Mouse (Mus musculus) ES-E14 (cell line): ENCODE measurements at regions not wholly inside any gene's neighbourhood (a gene's known extent, or its start where the extent isn't known, plus 50 kb on each side); places are given as distances from the start of the nearest gene placed in this dataset.

ENCODE experiments used
- DNase-seq: peaks from one replicate; pipeline ENCODE4 v3.0.0-alpha.2; 2013; ENCODE audit warnings: low read depth, low spot score
- H3K27ac ChIP-seq: 2 replicates; pipeline ENCODE4 v1.5.1; 2012; ENCODE audit warnings: low read depth, mild to moderate bottlenecking, low read length, moderate library complexity, mixed read lengths; ENCODE audit not compliant: poor library complexity, insufficient read depth, severe bottlenecking
- H3K36me3 ChIP-seq: 2 replicates; pipeline ENCODE4 v1.6.1; 2012; ENCODE audit warnings: mild to moderate bottlenecking, low read length, moderate library complexity, mixed read lengths; ENCODE audit not compliant: control insufficient read depth, poor library complexity, insufficient read depth, severe bottlenecking
- H3K4me1 ChIP-seq, 2 experiments: fragments of 150-350 bp in 1 of 2; sonication (generic) in 1 of 2; 2 replicates each; pipeline ENCODE4 v1.6.1; 2012; ENCODE audit warnings: low read length in 2 of 2, mild to moderate bottlenecking in 1 of 2, mixed read lengths in 1 of 2; ENCODE audit not compliant: control insufficient read depth in 2 of 2, insufficient read depth in 2 of 2, poor library complexity in 1 of 2
- H3K4me3 ChIP-seq, 2 experiments: fragments of 150-350 bp in 1 of 2; sonication (generic) in 1 of 2; 2 replicates each; pipeline ENCODE4 v1.5.1; 2012; ENCODE audit warnings: low read length in 2 of 2, low read depth in 1 of 2, mild to moderate bottlenecking in 1 of 2, mixed read lengths in 1 of 2; ENCODE audit not compliant: insufficient read depth in 1 of 2, poor library complexity in 1 of 2, severe bottlenecking in 1 of 2
- H3K9ac ChIP-seq: 2 replicates; pipeline ENCODE4 v1.6.1; 2012; ENCODE audit warnings: low read depth, mild to moderate bottlenecking, low read length, mixed read lengths; ENCODE audit not compliant: poor library complexity, insufficient read depth, severe bottlenecking
- H3K9me3 ChIP-seq: fragments of 150-350 bp; sonication (generic); 2 replicates; pipeline ENCODE4 v1.6.1; 2012; ENCODE audit warnings: low read depth, mild to moderate bottlenecking, low read length; ENCODE audit not compliant: control insufficient read depth, insufficient read depth
- CHD2 ChIP-seq: IDR thresholded peaks from 2 replicates; pipeline ENCODE4 v1.6.1; 2014; ENCODE audit warnings: mild to moderate bottlenecking, low read depth, low read length, inconsistent platforms
- HCFC1 ChIP-seq: IDR thresholded peaks from 2 replicates; pipeline ENCODE4 v1.6.1; 2012; ENCODE audit warnings: low read length, inconsistent platforms, borderline replicate concordance; ENCODE audit not compliant: insufficient read depth
- MAFK ChIP-seq: IDR thresholded peaks from 2 replicates; pipeline ENCODE4 v1.6.1; 2014; ENCODE audit warnings: mild to moderate bottlenecking, low read depth, low read length, inconsistent platforms; ENCODE audit not compliant: insufficient read depth
- ZC3H11A ChIP-seq: IDR thresholded peaks from 2 replicates; pipeline ENCODE4 v1.6.1; 2012; ENCODE audit warnings: low read depth, mild to moderate bottlenecking, inconsistent platforms, low read length, borderline replicate concordance
- ZNF384 ChIP-seq: IDR thresholded peaks from 2 replicates; pipeline ENCODE4 v1.6.1; 2012; ENCODE audit warnings: low read depth, low read length, inconsistent platforms
- in situ Hi-C, 2 experiments: fragments of 600-800 bp; cut with MboI; formaldehyde crosslinking; loops; one replicate each; pipeline ENCODE4 v1.15.1; 2025; ENCODE audit warnings: low sequenced_read_pairs in 2 of 2, inconsistent platforms in 1 of 2; ENCODE audit not compliant: unreplicated experiment in 2 of 2

GRCm38 (mm10) chr7:83211611-83212010, 344.5 kb downstream of the Mex3b start:
- H3K4me1 ChIP-seq, result peaks cover 2 to 3% of the 10 kb centered on the region in 2 experiments; a peak in 3 of 4 replicates
- H3K9me3 ChIP-seq, result no peaks in the 10 kb centered on the region
- no peak overlapping the region for H3K27ac ChIP-seq
- TF ChIP-seq CHD2, result no peak
- no peak for TF ChIP-seq ZNF384
- no peak for TF ChIP-seq HCFC1
- TF ChIP-seq MAFK, result no peak
- no peak for TF ChIP-seq ZC3H11A
- DNase-seq, result no peak
- in situ Hi-C loops, result no loop called here
- H3K4me3 ChIP-seq, result no peak overlapping the region
- no peaks in the 10 kb centered on the region for H3K36me3 ChIP-seq
- no peak overlapping the region for H3K9ac ChIP-seq

- in situ Hi-C loops, result no loop called here
- DNase-seq, result no peak
- TF ChIP-seq MAFK (no peak), ZNF384 (no peak), CHD2 (no peak), ZC3H11A (no peak), HCFC1 (no peak)
- Histone ChIP-seq H3K27ac (no peak overlapping the region), H3K4me1 (no peaks in the 10 kb centered on the region), H3K9me3 (no peaks in the 10 kb centered on the region), H3K36me3 (no peaks in the 10 kb centered on the region), H3K4me3 (no peak overlapping the region), H3K9ac (no peak overlapping the region)
Measured at GRCm38 (mm10) chr7:83222029-83222722, 355.0 kb downstream of the Mex3b start.

- no peak overlapping the region for H3K27ac ChIP-seq
- no peak for DNase-seq
- no peak overlapping the region for H3K9ac ChIP-seq
- no peaks in the 10 kb centered on the region for H3K36me3 ChIP-seq
- no peak overlapping the region for H3K4me3 ChIP-seq
- in situ Hi-C loops, result no loop called here
- no peak for TF ChIP-seq ZNF384
- no peaks in the 10 kb centered on the region for H3K9me3 ChIP-seq
- H3K4me1 ChIP-seq, result no peaks in the 10 kb centered on the region
Measured at GRCm38 (mm10) chr7:83227262-83228108, 357.2 kb upstream of the Tmc3 start.

- Histone ChIP-seq H3K4me3 (no peak overlapping the region), H3K27ac (no peak overlapping the region), H3K36me3 (no peaks in the 10 kb centered on the region), H3K9ac (no peak overlapping the region), H3K9me3 (no peaks in the 10 kb centered on the region), H3K4me1 (no peaks in the 10 kb centered on the region)
- in situ Hi-C loops, result no loop called here
- no peak for DNase-seq
- no peak for TF ChIP-seq HCFC1
- no peak for TF ChIP-seq MAFK
- no peak for TF ChIP-seq CHD2
- no peak for TF ChIP-seq ZNF384
- no peak for TF ChIP-seq ZC3H11A
Measured at GRCm38 (mm10) chr7:83230496-83231325, 354.0 kb upstream of the Tmc3 start.
